Mouse (Mus musculus): ENCODE data around the gene Necap2. TPM values are rescaled to one million over a fixed set of nuclear protein-coding genes. Genes with fewer than 3 reads are reported as not detected.

Necap2 gene
- polyA plus RNA-seq, 1 experiment from 2014 or later, result 88.7 TPM

- no peak overlapping the region for H3K4me3 ChIP-seq
- H3K36me3 ChIP-seq, result peaks cover 60% of the 10 kb centered on the region
- no peaks in the 10 kb centered on the region for H3K27me3 ChIP-seq
- 63% methylated on average over 9 of the region's 9 CpGs for WGBS
- ATAC-seq (ENCODE audit: low FRiP score, low read depth), result no peak
- peaks cover 34% of the 10 kb centered on the region for H3K4me1 ChIP-seq
- H3K27ac ChIP-seq, result no peak overlapping the region
- no peaks in the 10 kb centered on the region for H3K9me3 ChIP-seq
- no peak overlapping the region for H3K4me2 ChIP-seq (replicated peaks)
- H3K9ac ChIP-seq, result no peak overlapping the region
Measured at GRCm38 (mm10) chr4:141024052-141024451, 54.1 kb downstream of the Necap2 start.

GRCm38 (mm10) chr4:141021614-141021929, 56.6 kb downstream of the Necap2 start:
- Histone ChIP-seq H3K27me3 (no peaks in the 10 kb centered on the region), H3K36me3 (peaks cover 58% of the 10 kb centered on the region), H3K27ac (peak overlapping the region; percentile 97), H3K9ac (peak overlapping the region; percentile 27; the same call in 1 of the 2 replicates), H3K4me1 (peaks cover 57% of the 10 kb centered on the region), H3K9me3 (no peaks in the 10 kb centered on the region), H3K4me3 (no peak overlapping the region), H3K4me2 (replicated peaks) (peak overlapping the region; percentile 54)
- WGBS, result 44% methylated on average over 11 of the region's 11 CpGs
- ATAC-seq (ENCODE audit: low FRiP score, low read depth), result no peak; the same call in 1 of the 2 replicates

- Histone ChIP-seq H3K4me2 (replicated peaks) (peak overlapping the region; percentile 54), H3K9ac (peak overlapping the region; percentile 27; the same call in 1 of the 2 replicates), H3K4me3 (0 out of 2 replicates have a peak overlapping the region, but pooled peaks have one; percentile 0), H3K36me3 (peaks cover 60% of the 10 kb centered on the region), H3K27ac (peak overlapping the region; percentile 97), H3K9me3 (no peaks in the 10 kb centered on the region), H3K4me1 (peaks cover 60% of the 10 kb centered on the region), H3K27me3 (no peaks in the 10 kb centered on the region)
- WGBS, result 17% methylated on average over 14 of the region's 14 CpGs
- peak; percentile 75 for ATAC-seq (ENCODE audit: low FRiP score, low read depth)
Measured at GRCm38 (mm10) chr4:141020811-141021613, 57.1 kb downstream of the Necap2 start.

DNA sequence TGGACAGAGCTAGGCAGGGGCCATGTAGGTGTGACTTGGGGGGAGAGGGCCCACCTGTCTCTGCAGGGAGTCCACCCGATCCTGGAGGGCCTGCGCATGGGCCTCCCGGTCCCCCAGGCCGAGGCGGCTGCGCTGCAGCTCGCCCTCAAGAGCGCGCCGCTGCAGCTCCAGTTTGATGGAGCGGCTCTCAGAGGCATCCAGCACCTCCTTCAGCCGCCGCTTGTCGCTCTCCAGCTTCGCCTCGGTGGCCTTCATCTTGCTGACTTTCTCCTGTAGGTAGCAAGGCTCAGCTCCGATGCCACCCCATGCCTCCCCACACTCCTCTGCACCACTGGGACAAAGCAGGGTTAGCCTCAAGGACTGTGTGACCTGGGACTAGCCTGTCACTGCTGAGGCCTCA, 57.9 kb downstream of the Necap2 start:
- H3K36me3 ChIP-seq, result peaks cover 60% of the 10 kb centered on the region
- H3K4me3 ChIP-seq, result no peak overlapping the region
- 70% methylated on average over 17 of the region's 17 CpGs for WGBS
- H3K4me2 ChIP-seq (replicated peaks), result peak overlapping the region; percentile 54
- H3K27me3 ChIP-seq, result no peaks in the 10 kb centered on the region
- peak overlapping the region; percentile 97 for H3K27ac ChIP-seq
- peak overlapping the region; percentile 27; the same call in 1 of the 2 replicates for H3K9ac ChIP-seq
- H3K9me3 ChIP-seq, result no peaks in the 10 kb centered on the region
- 0 out of 2 replicates have a peak, but pooled peaks have one; percentile 0 for ATAC-seq (ENCODE audit: low FRiP score, low read depth)
- H3K4me1 ChIP-seq, result peaks cover 67% of the 10 kb centered on the region

- H3K9me3 ChIP-seq, result no peaks in the 10 kb centered on the region
- H3K4me2 ChIP-seq (replicated peaks), result no peak overlapping the region
- no peaks in the 10 kb centered on the region for H3K27me3 ChIP-seq
- peaks cover 62% of the 10 kb centered on the region for H3K36me3 ChIP-seq
- 79% methylated on average over 29 of the region's 29 CpGs for WGBS
- H3K4me3 ChIP-seq, result no peak overlapping the region
- no peak for ATAC-seq (ENCODE audit: low FRiP score, low read depth)
- peaks cover 86% of the 10 kb centered on the region for H3K4me1 ChIP-seq
- peak overlapping the region; percentile 58; the same call in 1 of the 2 replicates for H3K27ac ChIP-seq
- H3K9ac ChIP-seq, result no peak overlapping the region
Measured at GRCm38 (mm10) chr4:141017657-141018436, 60.3 kb downstream of the Necap2 start.

Other genes with a start within 250 kb of the Necap2 start
- 0.20 and 0.25 TPM in 2 replicates for gene Padi1, start 232.6 kb downstream of the Necap2 start, polyA plus RNA-seq (2015; fragmentation: Nextera tagmentation; extraction: Ambion mirVana)
- 1.2 and 1.3 TPM in 2 replicates for gene Padi2, start 172.0 kb downstream of the Necap2 start, polyA plus RNA-seq (2015; fragmentation: Nextera tagmentation; extraction: Ambion mirVana)
- 387 and 396 TPM in 2 replicates for gene Sdhb, start 117.2 kb downstream of the Necap2 start, polyA plus RNA-seq (2015; fragmentation: Nextera tagmentation; extraction: Ambion mirVana)
- 37.4 and 41.8 TPM in 2 replicates for gene Atp13a2, start 91.5 kb downstream of the Necap2 start, polyA plus RNA-seq (2015; fragmentation: Nextera tagmentation; extraction: Ambion mirVana)
- 757 and 803 TPM in 2 replicates for gene Mfap2, start 67.9 kb downstream of the Necap2 start, polyA plus RNA-seq (2015; fragmentation: Nextera tagmentation; extraction: Ambion mirVana)
- gene Crocc, start 17.8 kb downstream of the Necap2 start, polyA plus RNA-seq (2015; fragmentation: Nextera tagmentation; extraction: Ambion mirVana), result 7.2 and 8.0 TPM in 2 replicates
- gene Spata21, start 10.0 kb upstream of the Necap2 start, polyA plus RNA-seq (2015; fragmentation: Nextera tagmentation; extraction: Ambion mirVana), result 0.08 and 0.20 TPM in 2 replicates
- 43.6 and 44.2 TPM in 2 replicates for gene Szrd1, start 61.4 kb upstream of the Necap2 start, polyA plus RNA-seq (2015; fragmentation: Nextera tagmentation; extraction: Ambion mirVana)
- gene Fbxo42, start 69.6 kb upstream of the Necap2 start, polyA plus RNA-seq (2015; fragmentation: Nextera tagmentation; extraction: Ambion mirVana), result 27.2 and 27.7 TPM in 2 replicates
- 6.1 and 8.4 TPM in 2 replicates for gene Rsg1, start 135.6 kb upstream of the Necap2 start, polyA plus RNA-seq (2015; fragmentation: Nextera tagmentation; extraction: Ambion mirVana)
- gene Arhgef19, start 161.1 kb upstream of the Necap2 start, polyA plus RNA-seq (2015; fragmentation: Nextera tagmentation; extraction: Ambion mirVana), result 8.1 and 10.9 TPM in 2 replicates
- 2.6 and 3.9 TPM in 2 replicates for gene Epha2, start 222.9 kb upstream of the Necap2 start, polyA plus RNA-seq (2015; fragmentation: Nextera tagmentation; extraction: Ambion mirVana)

Data from limb, embryonic 13.5 days (tissue).